Mouse (Mus musculus) spleen, adult 2 months (tissue): ENCODE data around the gene Tbr1.

Experiments
- CTCF ChIP-seq: fragments of 200-500 bp; IDR thresholded peaks from 2 replicates; pipeline ENCODE4 v1.5.1; 2011; ENCODE audit warnings: mild to moderate bottlenecking, inconsistent platforms; ENCODE audit not compliant: insufficient read depth, insufficient read length, insufficient replicate concordance; ENCODE audit errors: extremely low read depth
- POLR2A ChIP-seq: fragments of 200-500 bp; IDR thresholded peaks from 2 replicates; pipeline ENCODE4 v1.6.1; 2011; ENCODE audit warnings: low read depth, low read length, inconsistent platforms

- TF ChIP-seq POLR2A (no peak), CTCF (no peak)
Observed at GRCm38 (mm10) chr2:61760044-61760443, 42.7 kb upstream of the Tbr1 start.
